Mouse (Mus musculus) forebrain, embryonic 16.5 days (tissue): ENCODE results near the gene Aspg. TPM values are rescaled to one million over a fixed set of nuclear protein-coding genes. Genes with fewer than 3 reads are reported as not detected.
A peak's percentile ranks its signal among the peaks of the same experiment; 100 is the strongest.

Experiments
- ATAC-seq: fragments of 200-750 bp; cut with Nextera tagmentation; 2 replicates; pipeline ENCODE4 v1.8.0; 2017; ENCODE audit warnings: mild to moderate bottlenecking, moderate library complexity
- H3K27ac ChIP-seq: fragments of 300-500 bp; sonication (generic); 2 replicates; pipeline ENCODE4 v1.5.1; 2014; ENCODE audit warnings: low read length, control low read depth
- H3K27me3 ChIP-seq: fragments of 300-500 bp; sonication (generic); replicated peaks from 2 replicates; pipeline ENCODE4 v1.6.1; 2014; ENCODE audit warnings: low read length; ENCODE audit not compliant: control insufficient read depth, insufficient read depth
- H3K36me3 ChIP-seq: fragments of 300-500 bp; sonication (generic); 2 replicates; pipeline ENCODE4 v1.6.1; 2014; ENCODE audit not compliant: control insufficient read depth, insufficient read depth
- H3K4me1 ChIP-seq: fragments of 300-500 bp; sonication (generic); replicated peaks from 2 replicates; pipeline ENCODE4 v1.6.1; 2014; ENCODE audit warnings: low read length; ENCODE audit not compliant: control insufficient read depth, insufficient read depth
- H3K4me2 ChIP-seq: fragments of 300-500 bp; sonication (generic); 2 replicates; pipeline ENCODE4 v1.6.1; 2014; ENCODE audit warnings: mild to moderate bottlenecking, low read length, control low read depth
- H3K4me3 ChIP-seq: fragments of 300-500 bp; sonication (generic); replicated peaks from 2 replicates; pipeline ENCODE4 v1.5.1; 2014; ENCODE audit warnings: mild to moderate bottlenecking, low read length, control low read depth
- H3K9ac ChIP-seq: fragments of 300-500 bp; sonication (generic); replicated peaks from 2 replicates; pipeline ENCODE4 v1.6.1; 2014; ENCODE audit warnings: low read depth, low read length, control low read depth
- H3K9me3 ChIP-seq: fragments of 300-500 bp; sonication (generic); 2 replicates; pipeline ENCODE4 v1.6.1; 2016; ENCODE audit warnings: low read length; ENCODE audit not compliant: control insufficient read depth
- WGBS: fragments of 180-500 bp; shearing (Covaris S2); extraction: QIAGEN DNeasy Blood & Tissue Kit; methylation state at CpG from one replicate; pipeline ENCODE4 v1.1.7; 2014; 5-methylcytosine and 5-hydroxymethylcytosine counted together
- polyA plus RNA-seq: library from polyadenylated mRNA; unstranded; fragments of >200 nt; fragmentation: Nextera tagmentation; extraction: Ambion mirVana; gene quantifications from 2 replicates; pipeline ENCODE4 v1.2.1, GENCODE M21; 2015

Aspg gene
- polyA plus RNA-seq, 1 experiment from 2014 or later = 0.75 TPM

- Histone ChIP-seq H3K36me3 (0 out of 2 replicates have a peak, but pooled peaks cover 3% of the 10 kb centered on the region), H3K9ac (no peak overlapping the region), H3K27me3 (no peaks in the 10 kb centered on the region), H3K4me1 (peaks cover 86% of the 10 kb centered on the region), H3K9me3 (no peaks in the 10 kb centered on the region), H3K4me2 (no peak overlapping the region), H3K4me3 (no peak overlapping the region), H3K27ac (no peak overlapping the region)
- ATAC-seq = no peak
- 73% methylated on average over 12 of the region's 12 CpGs for WGBS
Measured at GRCm38 (mm10) chr12:112153597-112153996, 47.1 kb downstream of the Aspg start.

DNA sequence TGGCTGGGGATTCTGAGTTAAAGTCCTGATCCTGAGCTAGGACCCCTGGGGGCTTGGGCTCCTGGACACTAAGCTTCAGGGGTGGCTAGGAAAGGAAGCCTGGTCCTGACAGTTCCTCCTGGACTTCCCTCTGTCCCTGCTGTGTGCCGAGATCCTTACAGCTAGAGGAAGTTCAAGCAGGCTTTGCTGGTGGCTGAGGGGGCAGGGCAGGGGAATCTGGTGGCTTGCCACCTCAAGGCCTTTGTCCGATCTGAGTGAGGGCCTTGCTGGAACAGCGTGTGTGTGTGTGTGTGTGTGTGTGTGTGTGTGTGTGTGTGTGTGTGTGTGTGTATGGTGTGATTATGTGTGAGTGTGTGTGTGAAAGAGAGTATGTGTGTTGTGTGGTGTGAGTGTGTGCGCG is 48.0 kb downstream of the Aspg start:
- Histone ChIP-seq H3K27ac (no peak overlapping the region), H3K4me2 (no peak overlapping the region), H3K9ac (no peak overlapping the region), H3K36me3 (0 out of 2 replicates have a peak, but pooled peaks cover 3% of the 10 kb centered on the region), H3K9me3 (no peaks in the 10 kb centered on the region), H3K4me3 (no peak overlapping the region), H3K4me1 (peaks cover 77% of the 10 kb centered on the region), H3K27me3 (no peaks in the 10 kb centered on the region)
- no peak for ATAC-seq
- WGBS = 33% methylated on average over 5 of the region's 5 CpGs

- no peaks in the 10 kb centered on the region for H3K27me3 ChIP-seq
- peak overlapping the region; percentile 34 for H3K27ac ChIP-seq
- ATAC-seq = no peak
- 0 out of 2 replicates have a peak, but pooled peaks cover 3% of the 10 kb centered on the region for H3K36me3 ChIP-seq
- WGBS = 37% methylated on average over 16 of the region's 16 CpGs
- H3K9me3 ChIP-seq = no peaks in the 10 kb centered on the region
- H3K4me3 ChIP-seq = no peak overlapping the region
- H3K4me1 ChIP-seq = peaks cover 68% of the 10 kb centered on the region
- H3K4me2 ChIP-seq = peak overlapping the region; percentile 9; the same call in 1 of the 2 replicates
- H3K9ac ChIP-seq = peak overlapping the region; percentile 40
Measured at GRCm38 (mm10) chr12:112155218-112156051, 49.0 kb downstream of the Aspg start.

DNA sequence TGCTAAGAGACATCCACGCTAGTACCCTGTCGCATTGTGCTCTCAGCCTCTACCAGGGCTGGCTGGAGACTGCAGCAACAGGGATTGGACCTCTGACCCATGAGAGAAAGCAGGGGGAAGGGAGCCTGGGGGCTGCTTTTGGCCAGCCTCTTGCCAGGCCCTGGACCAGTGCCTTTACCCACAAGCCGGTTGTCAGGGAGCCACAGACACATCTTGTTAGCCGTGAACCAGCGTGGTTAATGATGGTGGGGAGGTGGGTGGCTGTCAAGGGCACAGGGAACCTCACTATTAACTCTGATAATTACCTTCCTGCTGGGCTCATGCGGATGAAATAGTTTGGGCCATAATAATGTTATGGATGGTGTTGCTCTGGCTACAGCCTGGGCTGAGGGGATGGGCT is 50.3 kb downstream of the Aspg start:
- no peaks in the 10 kb centered on the region for H3K27me3 ChIP-seq
- no peak overlapping the region for H3K27ac ChIP-seq
- H3K36me3 ChIP-seq = 0 out of 2 replicates have a peak, but pooled peaks cover 3% of the 10 kb centered on the region
- H3K4me2 ChIP-seq = no peak overlapping the region
- no peaks in the 10 kb centered on the region for H3K9me3 ChIP-seq
- ATAC-seq = no peak
- 39% methylated on average over 6 of the region's 6 CpGs for WGBS
- peaks cover 58% of the 10 kb centered on the region for H3K4me1 ChIP-seq
- no peak overlapping the region for H3K4me3 ChIP-seq
- H3K9ac ChIP-seq = no peak overlapping the region

DNA sequence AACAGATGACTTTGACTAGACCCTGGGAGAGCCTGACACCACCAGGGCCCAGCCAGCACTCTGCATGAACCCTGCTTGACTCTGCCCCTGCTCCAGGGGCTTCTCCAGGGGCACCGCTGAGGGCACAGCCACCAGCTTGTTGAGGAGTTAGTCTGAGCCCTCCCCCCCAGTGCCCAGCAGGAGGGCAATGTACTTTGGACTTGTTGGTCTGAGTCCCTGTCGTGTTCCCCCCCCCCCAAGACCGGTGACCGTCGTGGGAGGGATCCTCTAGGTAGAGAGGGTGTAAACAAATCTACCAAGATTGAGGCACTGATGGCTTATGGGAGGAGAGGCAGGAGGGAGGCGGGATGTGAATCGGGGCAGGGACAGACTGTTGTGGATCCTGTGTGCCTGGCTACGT is 51.8 kb downstream of the Aspg start:
- H3K4me3 ChIP-seq = no peak overlapping the region
- H3K9ac ChIP-seq = no peak overlapping the region
- no peak overlapping the region for H3K27ac ChIP-seq
- no peaks in the 10 kb centered on the region for H3K27me3 ChIP-seq
- no peak overlapping the region for H3K4me2 ChIP-seq
- no peaks in the 10 kb centered on the region for H3K9me3 ChIP-seq
- ATAC-seq = no peak
- peaks cover 46% of the 10 kb centered on the region for H3K4me1 ChIP-seq
- 68% methylated on average over 8 of the region's 8 CpGs for WGBS
- 0 out of 2 replicates have a peak, but pooled peaks cover 3% of the 10 kb centered on the region for H3K36me3 ChIP-seq

DNA sequence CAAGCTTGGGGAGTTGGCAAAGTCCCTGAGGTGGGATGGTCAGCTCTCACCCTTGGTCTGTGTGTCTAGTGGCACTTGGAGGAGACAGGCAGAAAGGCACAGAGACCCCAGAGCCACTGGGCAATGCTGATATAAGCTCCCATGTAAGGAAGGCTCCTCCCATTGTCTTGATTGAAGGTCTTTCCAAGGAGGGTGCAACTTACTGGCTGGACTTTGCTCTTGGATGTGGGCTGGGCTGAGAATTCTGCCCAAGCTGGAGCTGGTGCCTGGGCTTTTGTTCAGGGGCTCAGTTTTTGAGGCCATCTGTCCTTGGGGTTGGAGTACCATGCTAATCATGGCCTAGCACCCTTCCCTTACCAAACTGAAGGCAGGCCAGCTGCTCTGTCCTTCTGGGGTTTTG is 52.3 kb downstream of the Aspg start:
- 0 out of 2 replicates have a peak, but pooled peaks cover 3% of the 10 kb centered on the region for H3K36me3 ChIP-seq
- no peak overlapping the region for H3K27ac ChIP-seq
- no peak overlapping the region for H3K9ac ChIP-seq
- H3K4me1 ChIP-seq = peaks cover 45% of the 10 kb centered on the region
- no peak overlapping the region for H3K4me3 ChIP-seq
- no peak overlapping the region for H3K4me2 ChIP-seq
- no peaks in the 10 kb centered on the region for H3K9me3 ChIP-seq
- ATAC-seq = no peak
- H3K27me3 ChIP-seq = no peaks in the 10 kb centered on the region

- no peak overlapping the region for H3K4me3 ChIP-seq
- 20% methylated on average over 16 of the region's 16 CpGs for WGBS
- peak overlapping the region; percentile 24; the same call in 1 of the 2 replicates for H3K9ac ChIP-seq
- peaks cover 26% of the 10 kb centered on the region for H3K4me1 ChIP-seq
- H3K36me3 ChIP-seq = no peaks in the 10 kb centered on the region; the same call in 1 of the 2 replicates
- peak; percentile 36 for ATAC-seq
- no peak overlapping the region for H3K4me2 ChIP-seq
- H3K9me3 ChIP-seq = no peaks in the 10 kb centered on the region
- no peaks in the 10 kb centered on the region for H3K27me3 ChIP-seq
- H3K27ac ChIP-seq = peak overlapping the region; percentile 20
Measured at GRCm38 (mm10) chr12:112163981-112164839, 57.7 kb downstream of the Aspg start.

DNA sequence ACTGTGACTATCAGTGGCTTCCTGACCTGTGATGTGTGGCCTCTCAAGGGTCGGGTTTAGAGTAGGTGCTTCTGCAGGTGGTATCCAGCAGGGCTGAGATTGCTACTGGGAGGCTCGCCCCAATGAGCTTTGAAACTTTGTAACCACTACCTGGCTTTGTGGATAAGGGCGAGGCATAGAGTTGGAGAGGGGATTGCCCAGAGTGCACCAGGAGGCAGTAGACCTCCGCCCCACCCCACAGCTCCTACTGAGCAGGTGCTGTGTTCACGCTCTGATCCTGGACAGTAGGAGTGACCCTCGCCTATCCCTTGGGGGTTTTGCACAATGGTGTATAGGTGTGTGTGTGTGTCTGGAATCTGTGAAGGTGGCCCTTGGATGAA is 58.4 kb downstream of the Aspg start:
- no peak for ATAC-seq
- Histone ChIP-seq H3K4me2 (no peak overlapping the region), H3K9ac (no peak overlapping the region), H3K4me3 (no peak overlapping the region), H3K4me1 (peaks cover 32% of the 10 kb centered on the region), H3K27ac (no peak overlapping the region), H3K36me3 (no peaks in the 10 kb centered on the region; the same call in 1 of the 2 replicates), H3K9me3 (no peaks in the 10 kb centered on the region), H3K27me3 (no peaks in the 10 kb centered on the region)
- 66% methylated on average over 6 of the region's 6 CpGs for WGBS

- Histone ChIP-seq H3K9me3 (no peaks in the 10 kb centered on the region), H3K27ac (peak overlapping the region; percentile 44), H3K4me2 (no peak overlapping the region), H3K27me3 (no peaks in the 10 kb centered on the region), H3K4me3 (no peak overlapping the region), H3K36me3 (peaks cover 3% of the 10 kb centered on the region; the same call in 1 of the 2 replicates), H3K4me1 (peaks cover 35% of the 10 kb centered on the region), H3K9ac (no peak overlapping the region)
- 55% methylated on average over 5 of the region's 5 CpGs for WGBS
- ATAC-seq = no peak
Measured at GRCm38 (mm10) chr12:112169240-112169639, 62.8 kb downstream of the Aspg start.
